Mouse (Mus musculus) neural tube, embryonic 11.5 days (tissue): ENCODE data around the gene Gm1604a. TPM values are rescaled to one million over a fixed set of nuclear protein-coding genes. Genes with fewer than 3 reads are reported as not detected.
"Not testable (repeated sequence)": the region's sequence is repeated elsewhere in the genome, so short reads cannot be mapped to it uniquely, and the experiment has no call there.

Source experiments
- ATAC-seq: fragments of 200-750 bp; cut with Nextera tagmentation; 2 replicates; pipeline ENCODE4 v1.8.0; 2017; ENCODE audit warnings: moderate number of reproducible peaks, mild to moderate bottlenecking, moderate TSS enrichment, moderate library complexity; ENCODE audit not compliant: insufficient read depth, low FRiP score, low TSS enrichment
- DNase-seq: peaks from one replicate; pipeline ENCODE4 v3.0.0-alpha.2; 2015; ENCODE audit warnings: low spot score
- H3K27ac ChIP-seq: fragments of 300-500 bp; sonication (generic); 2 replicates; pipeline ENCODE4 v1.5.1; 2014; ENCODE audit warnings: low read depth, mild to moderate bottlenecking, low read length
- H3K27me3 ChIP-seq: fragments of 300-500 bp; sonication (generic); 2 replicates; pipeline ENCODE4 v1.6.1; 2014; ENCODE audit warnings: mild to moderate bottlenecking, low read length, mixed read lengths; ENCODE audit not compliant: control insufficient read depth, insufficient read depth
- H3K36me3 ChIP-seq: fragments of 300-500 bp; sonication (generic); 2 replicates; pipeline ENCODE4 v1.6.1; 2014; ENCODE audit warnings: mild to moderate bottlenecking, low read length, moderate library complexity, mixed read lengths; ENCODE audit not compliant: control insufficient read depth, insufficient read depth
- H3K4me1 ChIP-seq: fragments of 300-500 bp; sonication (generic); 2 replicates; pipeline ENCODE4 v1.6.1; 2014; ENCODE audit warnings: low read length, mixed read lengths; ENCODE audit not compliant: control insufficient read depth, insufficient read depth
- H3K4me2 ChIP-seq: fragments of 300-500 bp; sonication (generic); 2 replicates; pipeline ENCODE4 v1.6.1; 2014; ENCODE audit warnings: low read depth, mild to moderate bottlenecking, moderate library complexity
- H3K4me3 ChIP-seq: fragments of 300-500 bp; sonication (generic); 2 replicates; pipeline ENCODE4 v1.5.1; 2014; ENCODE audit warnings: low read depth, low read length
- H3K9ac ChIP-seq: fragments of 300-500 bp; sonication (generic); 2 replicates; pipeline ENCODE4 v1.6.1; 2014; ENCODE audit warnings: mild to moderate bottlenecking, low read length
- H3K9me3 ChIP-seq: fragments of 300-500 bp; sonication (generic); 2 replicates; pipeline ENCODE4 v1.6.1; 2016; ENCODE audit warnings: low read length; ENCODE audit not compliant: control insufficient read depth
- WGBS: fragments of 180-500 bp; shearing (Covaris S2); extraction: QIAGEN DNeasy Blood & Tissue Kit; methylation state at CpG from one replicate; pipeline ENCODE4 v1.1.7; 2014; 5-methylcytosine and 5-hydroxymethylcytosine counted together
- polyA plus RNA-seq: library from polyadenylated mRNA; unstranded; fragments of >200 nt; fragmentation: Nextera tagmentation; extraction: Ambion mirVana; gene quantifications from 2 replicates; pipeline ENCODE4 v1.2.1, GENCODE M21; 2014

Gene Gm1604a
- polyA plus RNA-seq = not detected in 2 replicates

DNA sequence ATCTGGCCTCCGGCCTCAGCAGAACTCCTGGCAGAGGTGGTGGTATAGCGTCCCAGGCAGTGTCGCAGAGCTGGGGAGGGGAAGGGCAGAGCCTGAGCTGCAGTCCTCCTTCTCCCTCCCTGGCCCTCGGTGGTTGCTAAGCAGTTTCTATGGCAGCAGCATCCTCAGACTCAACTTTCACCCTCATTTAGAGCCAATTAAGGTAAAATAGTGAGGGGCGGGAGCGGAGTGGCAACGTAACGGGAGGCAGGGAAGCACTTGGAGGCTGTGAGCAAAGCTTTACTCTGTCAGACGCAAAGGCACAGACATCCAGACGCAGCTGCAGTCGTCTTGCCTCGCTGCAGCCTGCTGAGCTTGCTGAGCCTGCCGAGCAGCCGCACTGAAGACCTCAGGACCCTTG is at the start of gene Gm1604a:
Gm1604a (plus strand) TSS at position 312 of the 400 bp plus-strand sequence.
- not testable (repeated sequence) for H3K4me2 ChIP-seq, H3K4me3 ChIP-seq, DNase-seq, H3K9ac ChIP-seq, H3K4me1 ChIP-seq, H3K27ac ChIP-seq, H3K9me3 ChIP-seq, H3K36me3 ChIP-seq, H3K27me3 ChIP-seq
- 2% methylated on average over 5 of the region's 14 CpGs for WGBS
- peak; percentile 71 for ATAC-seq

DNA sequence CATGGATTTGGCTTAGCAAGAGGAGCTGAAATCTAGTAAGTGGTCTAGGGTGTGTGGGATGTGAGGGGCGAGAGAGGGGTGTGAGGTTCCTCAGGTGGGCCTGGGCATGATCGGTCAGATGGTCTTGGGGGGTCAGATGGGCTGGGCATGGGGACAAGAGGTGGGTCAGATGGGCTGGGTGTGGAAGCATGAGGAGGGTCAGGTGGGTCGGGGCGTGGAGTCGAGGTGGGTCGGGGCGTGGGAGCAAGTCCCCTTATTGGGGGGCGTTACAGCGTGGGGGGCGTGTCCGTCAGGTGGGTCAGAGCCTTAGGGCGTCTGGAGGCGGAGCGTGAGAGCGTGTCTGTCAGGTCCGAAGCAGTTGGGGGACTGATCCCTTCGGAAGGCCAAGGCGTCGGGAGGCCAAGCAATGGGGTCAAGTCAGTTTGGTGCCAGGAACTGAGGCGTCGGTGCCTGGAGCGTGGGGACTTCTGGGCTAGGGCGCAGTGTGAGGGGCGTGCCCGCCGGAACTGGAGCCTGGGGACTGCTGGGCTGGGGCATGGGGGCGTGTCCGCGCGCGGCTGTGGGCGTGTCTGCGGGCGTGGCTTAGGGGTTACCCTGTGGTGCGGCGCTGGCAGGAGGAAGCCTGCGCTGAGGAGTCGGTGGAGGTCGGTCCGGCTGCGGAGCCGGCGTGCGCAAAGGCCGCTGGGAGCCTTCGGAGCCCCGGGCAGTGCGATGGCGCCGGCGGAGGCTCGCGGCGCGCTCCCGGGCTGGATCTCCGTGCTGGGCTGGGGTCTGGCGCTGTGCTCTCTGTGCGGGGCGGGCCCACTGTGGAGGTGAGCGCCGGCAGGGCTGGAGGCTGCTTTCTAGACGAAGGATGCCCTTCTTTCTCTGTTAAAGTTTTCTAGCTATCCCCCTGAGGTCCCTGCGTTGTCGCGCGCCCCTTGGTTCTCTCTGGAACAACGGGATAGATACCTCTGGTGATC is 46.8 kb upstream of the Gm1604a start, which contains the start of gene Gm49721:
Gm49721 (plus strand) TSS at position 618 of the 962 bp plus-strand sequence.
- H3K4me1 ChIP-seq, H3K36me3 ChIP-seq, H3K9me3 ChIP-seq, H3K27ac ChIP-seq, H3K27me3 ChIP-seq: not testable (repeated sequence)
- Histone ChIP-seq H3K9ac (peak within 1 kb of the TSS; percentile 55), H3K4me3 (peak within 1 kb of the TSS; percentile 41), H3K4me2 (peak within 1 kb of the TSS; percentile 44)
- DNase-seq = peak; percentile 47
- peak; percentile 99 for ATAC-seq
- 0% methylated on average over 37 of the region's 68 CpGs for WGBS

DNA sequence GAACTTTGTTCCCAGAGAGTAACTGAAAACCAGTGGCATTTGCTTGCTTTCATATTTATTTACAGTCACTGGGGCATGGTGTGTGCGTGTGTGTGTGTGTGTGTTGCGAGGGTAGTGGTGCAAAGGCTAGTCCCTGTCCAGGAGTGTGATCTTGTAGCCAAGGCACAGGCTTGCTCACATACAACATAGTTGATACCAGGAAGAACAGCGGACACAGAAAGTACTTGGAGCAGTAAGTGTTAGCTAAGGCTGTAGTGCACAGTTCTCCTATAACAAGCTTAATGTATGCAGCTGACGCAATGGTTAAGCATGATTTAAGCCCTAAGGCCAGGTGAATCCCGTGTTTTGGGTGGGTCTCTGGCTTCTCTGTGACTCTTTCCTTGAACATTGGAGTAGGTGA is 46.0 kb upstream of the Gm1604a start:
- H3K27ac ChIP-seq, H3K9ac ChIP-seq, H3K4me1 ChIP-seq, DNase-seq, H3K36me3 ChIP-seq, H3K27me3 ChIP-seq, H3K9me3 ChIP-seq: not testable (repeated sequence)
- H3K4me3 ChIP-seq = peak overlapping the region; percentile 41
- H3K4me2 ChIP-seq = peak overlapping the region; percentile 44
- 35% methylated on average over 5 of the region's 5 CpGs for WGBS
- peak; percentile 10; the same call in 1 of the 2 replicates for ATAC-seq

DNA sequence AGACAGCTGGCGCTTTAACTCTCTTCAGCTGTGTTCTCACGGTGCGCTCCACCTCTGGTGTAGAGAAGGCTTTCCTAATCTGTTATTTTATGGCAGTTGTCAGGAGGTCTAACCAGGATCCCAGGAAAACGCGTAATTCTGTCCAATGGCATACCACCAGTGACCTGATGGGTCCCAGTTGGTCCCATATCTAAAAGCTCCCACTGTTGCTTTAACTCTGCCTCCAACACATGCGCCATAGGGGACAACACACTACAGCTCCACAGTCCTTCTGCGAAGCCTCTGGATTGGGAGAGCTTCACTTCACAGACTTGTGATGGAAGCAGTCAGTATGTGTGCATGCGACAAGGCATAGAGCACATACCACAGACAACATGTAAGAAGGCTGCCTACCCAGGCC is 45.2 kb upstream of the Gm1604a start:
- not testable (repeated sequence) for H3K4me3 ChIP-seq, H3K9ac ChIP-seq, ATAC-seq, H3K36me3 ChIP-seq, H3K4me2 ChIP-seq, H3K27me3 ChIP-seq, H3K27ac ChIP-seq, H3K4me1 ChIP-seq, DNase-seq, H3K9me3 ChIP-seq
- WGBS = 94% methylated on average over 5 of the region's 8 CpGs

DNA sequence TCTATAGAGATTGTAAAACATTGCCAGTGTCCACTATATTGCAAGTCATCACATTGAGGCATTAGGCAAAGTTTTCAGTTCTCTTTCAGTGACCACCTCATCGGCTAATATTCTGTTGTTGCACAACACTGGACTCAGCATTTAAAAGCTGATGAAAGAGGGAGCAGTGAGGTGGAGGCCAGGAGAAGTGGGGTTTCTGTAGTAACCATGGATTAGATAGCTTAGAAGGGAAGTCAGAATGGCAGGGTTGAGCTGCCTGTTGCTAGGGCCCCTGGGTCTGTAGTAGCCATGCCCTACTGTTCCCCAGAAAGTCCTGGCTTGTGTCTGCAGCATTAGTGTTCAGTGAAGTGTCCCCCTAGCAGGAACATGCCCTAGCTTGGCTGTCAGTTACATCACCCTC is 39.2 kb upstream of the Gm1604a start:
- 97% methylated on average over 1 of the region's 1 CpGs for WGBS
- H3K36me3 ChIP-seq, H3K4me1 ChIP-seq, H3K9ac ChIP-seq, H3K27ac ChIP-seq, H3K4me3 ChIP-seq, H3K9me3 ChIP-seq, ATAC-seq, H3K4me2 ChIP-seq, DNase-seq, H3K27me3 ChIP-seq: not testable (repeated sequence)

DNA sequence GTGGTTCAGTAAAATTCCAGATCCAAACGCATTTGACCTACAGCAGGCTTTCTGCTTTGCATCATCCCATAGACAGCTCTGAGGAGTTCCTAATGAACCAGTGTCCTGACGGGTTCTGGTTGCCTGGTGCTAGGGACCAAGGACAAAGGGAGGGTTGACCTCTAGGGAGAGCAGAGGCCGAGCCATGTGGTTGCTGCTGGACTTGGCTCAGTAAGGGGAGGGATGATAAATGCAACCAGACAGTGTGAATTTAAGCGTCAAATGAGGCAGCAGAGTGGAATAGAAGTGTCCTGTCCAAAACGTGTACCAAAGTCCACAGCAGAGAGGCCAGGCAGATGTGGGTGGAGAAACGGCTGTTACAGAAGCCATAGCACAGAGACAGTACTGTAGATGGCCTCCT is 29.9 kb upstream of the Gm1604a start:
- H3K27ac ChIP-seq, ATAC-seq, H3K4me3 ChIP-seq, H3K9me3 ChIP-seq, H3K4me2 ChIP-seq, H3K36me3 ChIP-seq, H3K4me1 ChIP-seq, H3K9ac ChIP-seq, DNase-seq, H3K27me3 ChIP-seq: not testable (repeated sequence)
- no CpG with 5 or more reads among the region's 6 CpGs for WGBS

DNA sequence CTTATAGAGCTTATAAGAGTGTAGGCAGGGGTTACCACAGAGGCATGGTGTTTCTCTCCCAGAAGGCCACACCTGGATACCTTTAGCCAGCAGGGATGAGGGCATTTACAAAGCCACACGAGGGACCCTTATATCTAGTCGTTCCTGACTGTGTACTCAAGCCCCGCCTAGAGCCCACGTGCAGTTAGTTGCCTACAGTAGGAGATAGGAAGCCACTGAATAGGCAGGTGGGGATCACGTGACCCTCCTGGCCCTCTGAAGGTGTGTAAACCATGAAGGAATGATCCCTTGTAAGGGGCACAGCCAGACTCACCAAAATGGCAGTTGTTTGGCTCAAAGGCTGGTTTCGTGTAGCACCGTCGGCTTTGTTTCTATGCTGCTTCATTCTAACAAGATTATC is 28.5 kb upstream of the Gm1604a start:
- not testable (repeated sequence) for H3K4me1 ChIP-seq, H3K9ac ChIP-seq, H3K27ac ChIP-seq, H3K9me3 ChIP-seq, H3K27me3 ChIP-seq, DNase-seq, H3K4me2 ChIP-seq, H3K4me3 ChIP-seq, ATAC-seq, H3K36me3 ChIP-seq
- 90% methylated on average over 8 of the region's 8 CpGs for WGBS

DNA sequence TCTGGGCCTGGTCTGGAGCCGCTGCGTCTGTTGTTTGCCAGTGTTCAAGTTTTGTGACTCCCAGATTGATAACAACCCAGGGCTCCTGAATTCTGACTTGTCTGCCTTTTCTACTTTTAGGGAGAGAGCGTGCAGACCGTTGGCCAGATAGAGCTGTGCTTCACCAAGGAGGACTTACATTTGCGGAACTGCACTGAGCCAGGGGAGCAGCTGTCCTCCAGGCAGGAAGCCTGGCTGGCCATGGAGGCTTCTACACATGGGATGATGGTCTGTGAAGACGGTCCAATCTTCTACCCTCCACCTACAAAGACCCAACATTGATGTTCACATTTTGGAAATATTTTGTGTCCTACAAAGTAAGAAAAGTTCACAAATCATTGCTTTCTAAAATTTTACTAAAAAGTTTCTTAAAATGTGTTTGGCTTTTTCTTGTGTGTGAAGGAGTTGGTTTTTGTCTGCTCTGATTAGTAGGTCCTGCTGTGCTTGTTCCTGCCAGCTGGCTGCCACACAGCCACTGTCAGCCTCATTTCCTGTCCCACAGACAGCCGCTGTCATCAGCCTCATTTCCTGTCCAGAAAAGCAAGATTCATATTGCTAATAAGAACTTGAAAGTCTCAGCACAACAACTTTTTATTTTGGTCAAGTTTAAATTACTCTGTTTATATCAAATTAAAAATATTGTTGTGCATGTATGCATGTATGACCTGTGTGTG is 27.4 kb upstream of the Gm1604a start:
- H3K9ac ChIP-seq, H3K36me3 ChIP-seq, H3K4me3 ChIP-seq, H3K4me1 ChIP-seq, H3K27me3 ChIP-seq, ATAC-seq, H3K4me2 ChIP-seq, H3K9me3 ChIP-seq, H3K27ac ChIP-seq, DNase-seq: not testable (repeated sequence)
- no CpG with 5 or more reads among the region's 7 CpGs for WGBS
